Mouse (Mus musculus) heart, postnatal 4 days (tissue): ENCODE measurements at regions not wholly inside any gene's neighbourhood (a gene's known extent, or its start where the extent isn't known, plus 50 kb on each side); places are given as distances from the start of the nearest gene placed in this dataset.
A peak's percentile ranks its signal among the peaks of the same experiment; 100 is the strongest.

Experiments
- DNase-seq: peaks from one replicate; pipeline ENCODE4 v3.0.0; 2021
- microRNA-seq, 2 experiments: library from miRNA; unstranded; fragments of <30 nt; microRNA quantifications; one replicate each; pipeline ENCODE4 v1.2.0; 2021 to 2022

GRCm38 (mm10) chr9:8273253-8273652, 139.2 kb upstream of the Cep126 start:
- no peak for DNase-seq

DNA sequence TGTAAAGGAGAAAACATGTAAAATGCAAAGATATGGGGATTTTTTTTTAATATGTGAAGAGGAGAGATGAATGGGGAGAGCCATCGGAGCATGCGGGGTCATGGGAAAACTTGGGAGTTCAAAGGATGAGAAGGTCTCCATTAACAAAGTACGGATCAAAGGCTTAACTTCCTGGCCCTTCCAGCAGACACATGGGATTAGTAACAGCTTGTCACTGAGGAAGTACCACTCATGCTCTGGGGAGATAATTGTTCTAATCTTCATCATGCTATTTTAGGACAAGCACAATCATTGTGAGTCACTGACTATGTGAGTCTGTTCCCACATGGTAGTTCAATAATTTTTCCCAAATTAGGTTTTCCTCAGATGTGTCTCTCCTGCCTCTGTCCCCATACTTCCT, 115.4 kb upstream of the Cep126 start:
- DNase-seq: no peak

DNA sequence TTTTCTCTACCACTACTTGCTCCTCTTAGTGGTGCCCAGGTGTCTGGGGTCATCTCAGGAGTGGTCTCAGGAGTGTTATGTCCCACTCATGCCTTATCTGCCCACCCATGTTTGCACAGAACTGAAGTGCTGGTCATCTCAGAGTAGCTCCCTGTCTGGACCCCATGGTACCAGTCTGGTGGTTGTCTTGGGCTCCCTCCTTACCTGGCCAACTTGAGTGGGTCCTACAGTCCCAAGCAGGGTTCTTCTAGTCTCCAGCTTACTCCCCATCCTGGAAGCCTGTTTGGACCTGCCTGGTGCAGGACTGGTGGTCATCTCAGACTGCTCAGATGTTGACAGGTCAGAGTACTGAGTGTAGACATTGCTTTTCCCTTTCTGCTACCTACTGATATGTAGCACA, 94.0 kb upstream of the Cep126 start:
- DNase-seq: no peak

GRCm38 (mm10) chr9:8226415-8226814, 92.3 kb upstream of the Cep126 start:
- no peak for DNase-seq

DNA sequence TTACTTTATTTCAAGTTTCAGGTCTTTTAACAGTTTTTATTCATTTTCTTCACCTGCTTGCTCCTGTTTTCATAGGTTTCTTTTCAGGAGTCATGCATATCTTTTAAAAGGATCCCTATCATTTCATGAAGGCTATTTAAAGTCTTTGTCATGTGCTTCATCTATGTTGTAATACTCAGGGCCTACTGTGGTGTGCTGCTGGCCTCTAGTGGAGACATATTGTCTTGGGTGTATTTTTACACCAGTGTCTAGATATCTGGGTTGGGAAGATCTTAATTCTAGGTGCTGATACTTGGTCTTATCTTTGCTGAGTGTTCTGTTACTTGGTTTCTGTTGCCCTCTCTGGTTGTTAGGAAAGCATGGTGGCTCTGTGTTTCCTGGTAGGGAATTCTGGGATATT, 74.8 kb upstream of the Cep126 start:
- DNase-seq: peak; percentile 48

DNA sequence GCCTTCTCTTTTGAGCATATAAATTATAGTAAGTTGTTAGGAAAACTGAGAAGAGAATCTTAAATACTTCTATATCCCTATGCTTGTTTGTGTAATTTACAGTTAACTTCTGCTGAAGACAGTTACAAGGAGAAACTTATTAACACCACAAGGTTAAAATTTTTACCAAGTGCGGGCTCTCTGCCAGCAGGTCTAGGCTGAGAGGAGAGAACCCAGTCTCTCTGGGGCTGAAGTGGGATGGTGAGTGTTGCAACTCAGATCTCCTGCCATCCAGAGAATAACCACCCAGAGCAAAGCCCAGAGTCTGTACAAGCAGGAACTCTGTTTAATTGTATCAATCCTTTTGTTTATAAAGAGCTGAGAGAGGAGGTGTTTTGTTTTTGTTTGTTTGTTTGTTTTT, 51.3 kb upstream of the Cep126 start:
- DNase-seq: no peak

Small RNA genes in the stretch of these regions (microRNA-seq; reads per million reads assigned to microRNA genes)
- gene Mir1899: 0 reads per million in 2 experiments
